Mouse (Mus musculus) erythroblast, embryonic 14.5 days (primary cell): ENCODE data around the gene Spr. TPM values are rescaled to one million over a fixed set of nuclear protein-coding genes. Genes with fewer than 3 reads are reported as not detected.
"Not testable (repeated sequence)": the region's sequence is repeated elsewhere in the genome, so short reads cannot be mapped to it uniquely, and the experiment has no call there.

Experiments
- H3K27me3 ChIP-seq: 2 replicates; pipeline ENCODE4 v1.6.1; 2012; ENCODE audit warnings: inconsistent platforms; ENCODE audit not compliant: control insufficient read depth
- H3K36me3 ChIP-seq: 2 replicates; pipeline ENCODE4 v1.6.1; 2012; ENCODE audit warnings: mild to moderate bottlenecking, inconsistent platforms; ENCODE audit not compliant: control insufficient read depth
- H3K4me1 ChIP-seq: 2 replicates; pipeline ENCODE4 v1.6.1; 2012; ENCODE audit warnings: inconsistent platforms; ENCODE audit not compliant: control insufficient read depth
- H3K4me3 ChIP-seq: replicated peaks from 2 replicates; pipeline ENCODE3; 2012; ENCODE audit warnings: moderate library complexity, mild to moderate bottlenecking, inconsistent platforms
- H3K9me3 ChIP-seq: 2 replicates; pipeline ENCODE4 v1.6.1; 2012; ENCODE audit warnings: low read length, inconsistent platforms, mixed read lengths; ENCODE audit not compliant: control insufficient read depth
- GATA1 ChIP-seq: IDR thresholded peaks from 2 replicates; pipeline ENCODE4 v1.6.1; 2012; ENCODE audit warnings: low read length, inconsistent platforms, mixed read lengths
- TAL1 ChIP-seq: IDR thresholded peaks from 3 replicates; pipeline ENCODE4 v1.6.1; 2012; ENCODE audit warnings: low read length, inconsistent platforms, mixed read lengths
- polyA plus RNA-seq: library from polyadenylated mRNA; stranded (reverse); fragments of >175 nt; gene quantifications from 2 replicates; pipeline ENCODE4 v1.2.3, GENCODE M21; 2012

Spr gene
- polyA plus RNA-seq, 1 experiment: 1.1 TPM

DNA sequence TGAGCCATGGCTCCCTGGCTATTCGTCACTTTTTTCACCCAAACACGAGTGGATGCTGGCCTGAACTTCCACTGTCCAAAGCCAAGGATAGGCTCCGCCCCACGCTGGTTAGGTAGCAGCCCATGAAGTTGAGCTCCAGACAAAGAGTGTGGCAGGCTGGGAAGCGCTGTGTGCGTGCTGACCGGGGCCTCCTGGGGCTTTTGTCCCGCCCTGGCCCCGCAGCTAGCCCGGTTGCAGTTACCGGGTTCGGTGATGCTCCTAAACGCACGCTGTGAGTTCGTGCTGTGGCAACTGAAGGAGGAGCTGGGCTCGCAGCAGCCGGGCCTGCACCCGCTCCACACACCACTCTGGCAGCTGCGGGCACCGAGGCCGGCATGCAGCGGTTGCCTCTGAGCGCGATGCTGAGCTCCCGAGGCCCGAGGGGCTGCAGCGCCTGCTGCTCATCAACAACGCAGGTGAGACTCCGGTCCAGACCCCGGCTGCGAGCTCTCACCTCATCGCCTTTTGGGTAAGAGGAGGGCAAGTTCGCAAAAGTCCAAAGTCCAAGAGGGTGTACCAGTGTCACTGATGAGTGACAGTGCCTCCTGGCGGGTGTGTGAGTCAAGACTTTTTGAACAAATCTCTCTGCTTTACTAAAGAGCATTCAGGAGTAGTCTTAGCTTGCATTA, 17.4 kb upstream of the Spr start:
- Histone ChIP-seq H3K4me1 (peaks cover 8% of the 10 kb centered on the region), H3K4me3 (peak overlapping the region; percentile 32), H3K9me3 (no peaks in the 10 kb centered on the region), H3K36me3 (no peaks in the 10 kb centered on the region), H3K27me3 (peaks cover 13% of the 10 kb centered on the region)
- TF ChIP-seq GATA1 (no peak), TAL1 (no peak)

DNA sequence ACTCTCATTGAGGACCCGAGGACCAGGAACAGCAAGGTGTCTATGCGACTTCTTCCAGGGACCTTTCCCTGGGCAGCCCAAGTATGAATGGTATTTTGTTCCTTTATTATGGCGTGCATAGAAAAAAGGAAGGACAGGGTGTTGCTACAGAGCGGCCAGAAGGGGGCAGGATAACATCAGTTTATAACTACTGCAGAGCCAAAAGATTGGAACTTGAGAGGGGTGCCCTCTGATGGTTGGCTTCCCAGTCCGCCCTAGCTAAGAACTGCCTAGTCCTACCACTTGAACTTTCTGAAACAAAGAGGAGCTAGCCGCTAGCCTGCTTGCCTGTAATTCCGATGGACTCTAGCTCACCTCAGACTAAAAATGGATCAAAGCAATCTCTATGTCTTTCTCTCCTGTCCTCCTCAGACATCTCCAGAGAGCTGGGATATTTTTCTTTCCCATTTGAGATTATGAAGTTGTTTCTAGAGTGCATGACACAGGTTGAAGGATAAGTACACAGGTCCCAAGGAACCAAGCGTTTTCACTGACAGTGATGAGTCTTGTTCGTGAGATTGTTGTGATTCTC, 16.5 kb upstream of the Spr start:
- Histone ChIP-seq H3K27me3 (peaks cover 13% of the 10 kb centered on the region), H3K9me3 (no peaks in the 10 kb centered on the region), H3K36me3 (no peaks in the 10 kb centered on the region), H3K4me3 (no peak overlapping the region), H3K4me1 (peaks cover 8% of the 10 kb centered on the region)
- TF ChIP-seq TAL1: no peak
- no peak for TF ChIP-seq GATA1

DNA sequence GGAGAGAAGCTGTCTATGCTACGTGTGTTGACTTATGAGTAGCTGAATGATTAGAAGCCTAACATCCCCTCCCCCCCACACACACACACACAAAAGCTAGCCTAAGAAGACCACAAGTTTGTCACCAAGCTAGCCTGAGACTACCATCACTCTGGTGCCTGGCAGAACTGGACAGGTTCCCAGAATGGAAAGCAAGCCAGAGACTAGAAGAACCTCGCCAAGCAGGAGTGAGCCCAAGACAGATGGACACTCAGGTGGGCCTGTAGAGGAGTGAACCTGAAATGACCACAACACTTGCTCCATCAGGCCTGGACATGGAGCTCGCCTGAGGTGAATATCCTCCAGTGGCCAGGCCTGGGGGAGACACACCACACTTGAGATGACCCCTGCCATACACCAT, 12.8 kb upstream of the Spr start:
- no peak for TF ChIP-seq GATA1
- TF ChIP-seq TAL1: no peak
- H3K4me3 ChIP-seq: no peak overlapping the region
- no peaks in the 10 kb centered on the region for H3K9me3 ChIP-seq

DNA sequence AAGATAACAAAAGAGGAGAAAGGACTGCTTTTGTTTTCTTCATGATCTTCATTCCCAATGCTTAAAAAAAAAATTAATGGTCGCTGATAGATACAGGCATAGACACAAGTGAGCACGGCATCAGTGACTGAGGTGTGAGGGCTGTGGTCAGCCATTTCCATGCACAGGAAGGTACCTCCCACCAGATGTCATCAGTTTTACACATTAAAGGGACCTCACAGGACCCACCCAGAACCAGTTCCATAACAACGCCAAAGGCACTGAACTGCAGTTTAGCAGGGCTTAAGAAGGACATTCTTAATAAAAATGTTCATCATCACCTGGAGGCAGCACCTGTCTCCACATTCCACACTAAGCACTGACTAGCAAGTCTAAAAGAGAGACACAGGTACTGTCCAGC, 10.1 kb upstream of the Spr start:
- TF ChIP-seq GATA1 (no peak), TAL1 (no peak)
- H3K4me3 ChIP-seq: no peak overlapping the region
- no peaks in the 10 kb centered on the region for H3K4me1 ChIP-seq
- H3K27me3 ChIP-seq: peaks cover 3% of the 10 kb centered on the region
- no peaks in the 10 kb centered on the region for H3K36me3 ChIP-seq
- H3K9me3 ChIP-seq: no peaks in the 10 kb centered on the region

More for the DNA sequence above, 12.8 kb upstream of the Spr start:
- no peaks in the 10 kb centered on the region for H3K36me3 ChIP-seq
- peaks cover 3% of the 10 kb centered on the region; the same call in 1 of the 2 replicates for H3K4me1 ChIP-seq
- peaks cover 12% of the 10 kb centered on the region for H3K27me3 ChIP-seq

DNA sequence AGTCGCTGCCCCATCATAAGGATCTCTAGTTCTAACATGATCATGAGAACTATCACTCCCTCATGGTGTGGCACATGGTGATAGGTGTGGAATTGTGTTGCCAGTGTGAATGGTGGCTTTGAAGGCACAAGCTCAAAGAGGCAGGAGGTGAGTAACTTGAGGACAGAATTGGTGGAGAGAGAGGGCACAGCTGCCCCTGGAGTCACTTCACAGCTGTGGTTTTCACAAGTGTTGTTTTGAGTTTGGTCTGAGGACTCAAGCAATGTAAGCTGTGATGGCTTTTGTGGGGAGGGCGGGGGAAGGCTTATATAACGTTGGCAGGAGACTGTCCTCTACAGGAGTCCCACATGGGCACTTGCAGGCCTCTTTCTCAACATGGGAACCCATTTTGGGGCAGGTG, 6.9 kb upstream of the Spr start:
- no peaks in the 10 kb centered on the region for H3K4me1 ChIP-seq
- TF ChIP-seq GATA1: no peak
- TF ChIP-seq TAL1: no peak
- peaks cover 3% of the 10 kb centered on the region for H3K27me3 ChIP-seq
- H3K36me3 ChIP-seq: no peaks in the 10 kb centered on the region
- H3K4me3 ChIP-seq: no peak overlapping the region
- no peaks in the 10 kb centered on the region for H3K9me3 ChIP-seq

DNA sequence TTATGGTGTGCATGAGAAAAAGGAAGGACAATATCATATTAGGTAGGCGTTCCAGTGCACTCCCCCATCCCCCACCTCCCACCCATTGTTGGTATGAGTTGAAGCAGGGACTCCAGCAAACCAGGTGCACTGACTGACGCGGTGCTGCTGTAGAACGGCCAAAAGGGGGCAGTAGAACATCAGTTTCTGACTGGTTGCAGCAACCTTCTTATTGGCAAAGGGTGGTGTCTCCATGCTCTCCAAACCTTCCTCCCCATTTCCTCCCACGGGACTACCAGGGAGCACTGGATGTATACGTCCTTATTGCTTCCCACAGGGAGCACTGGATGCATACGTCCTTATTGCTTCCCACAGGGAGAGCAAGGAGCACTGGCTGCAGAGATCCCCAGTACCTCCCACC, 3.4 kb upstream of the Spr start:
- H3K27me3 ChIP-seq, H3K9me3 ChIP-seq, H3K4me3 ChIP-seq, H3K36me3 ChIP-seq: not testable (repeated sequence)
- peaks cover 13% of the 10 kb centered on the region for H3K4me1 ChIP-seq

DNA sequence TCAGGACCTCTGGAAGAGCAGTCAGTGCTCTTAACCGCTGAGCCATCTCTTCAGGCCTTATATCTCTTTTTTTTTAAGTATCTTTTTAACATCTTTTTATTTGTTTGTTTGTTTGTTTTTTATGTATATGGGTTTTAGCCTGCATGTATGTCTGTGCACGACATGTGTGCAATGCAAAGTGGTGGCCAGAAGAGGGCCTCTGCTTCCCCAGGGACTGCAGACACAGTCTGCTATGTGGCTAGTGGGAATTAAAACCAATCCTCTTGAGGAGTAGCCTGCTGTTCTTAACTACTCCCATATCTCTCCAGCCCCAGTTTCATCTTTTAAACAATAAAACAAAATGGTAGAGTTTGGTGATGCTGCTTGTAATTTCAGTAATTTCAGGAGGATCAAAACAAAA, 2.0 kb upstream of the Spr start:
- Histone ChIP-seq H3K4me1 (peaks cover 13% of the 10 kb centered on the region), H3K9me3 (no peaks in the 10 kb centered on the region), H3K36me3 (no peaks in the 10 kb centered on the region; the same call in 1 of the 2 replicates), H3K4me3 (no peak overlapping the region), H3K27me3 (no peaks in the 10 kb centered on the region)
- TF ChIP-seq TAL1 (no peak), GATA1 (no peak)

DNA sequence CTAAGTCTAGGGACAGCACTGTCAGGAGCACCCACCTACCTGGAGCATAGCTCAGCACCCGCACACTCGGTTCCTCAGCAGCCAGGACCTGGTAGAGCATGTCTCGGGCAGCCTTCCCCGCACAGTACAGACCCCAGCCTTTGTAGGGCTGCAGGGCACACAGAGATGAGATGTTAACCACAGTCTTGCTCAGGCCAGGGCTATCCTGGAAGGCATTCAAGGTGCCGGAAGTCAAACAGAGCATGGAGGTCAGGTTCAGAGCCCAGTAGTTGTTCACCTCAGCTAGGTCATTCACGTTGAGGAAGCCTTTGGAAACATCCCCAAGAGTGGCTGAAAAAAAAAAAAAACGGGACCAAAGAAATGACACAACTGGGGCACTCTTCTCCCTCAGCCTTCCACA, 782 bp downstream of the Spr start:
- not testable (repeated sequence) for H3K9me3 ChIP-seq, H3K27me3 ChIP-seq, H3K36me3 ChIP-seq
- Histone ChIP-seq H3K4me3 (peak overlapping the region; percentile 79), H3K4me1 (peaks cover 13% of the 10 kb centered on the region)

DNA sequence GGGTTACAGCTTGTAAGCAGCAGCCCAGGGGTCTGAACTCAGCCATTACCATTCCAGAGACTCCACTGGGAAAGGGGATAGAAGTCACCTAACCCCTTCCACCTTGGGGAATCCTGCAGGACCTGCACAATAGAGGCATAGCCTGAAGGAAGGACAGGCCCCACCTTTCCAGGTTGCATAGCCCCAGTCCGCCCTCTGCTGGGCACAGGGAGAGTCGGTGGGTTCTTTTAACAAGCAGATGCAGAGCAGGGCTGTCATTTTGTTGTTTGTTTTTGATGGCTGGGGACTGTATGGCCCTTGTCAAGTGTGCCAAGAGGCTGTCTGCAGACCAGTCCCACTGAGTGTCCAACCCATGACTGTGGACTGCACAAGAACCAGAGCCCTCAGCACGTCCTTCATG, 4.8 kb downstream of the Spr start:
- H3K27me3 ChIP-seq, H3K36me3 ChIP-seq, H3K4me3 ChIP-seq, H3K9me3 ChIP-seq: not testable (repeated sequence)
- H3K4me1 ChIP-seq: peaks cover 12% of the 10 kb centered on the region

DNA sequence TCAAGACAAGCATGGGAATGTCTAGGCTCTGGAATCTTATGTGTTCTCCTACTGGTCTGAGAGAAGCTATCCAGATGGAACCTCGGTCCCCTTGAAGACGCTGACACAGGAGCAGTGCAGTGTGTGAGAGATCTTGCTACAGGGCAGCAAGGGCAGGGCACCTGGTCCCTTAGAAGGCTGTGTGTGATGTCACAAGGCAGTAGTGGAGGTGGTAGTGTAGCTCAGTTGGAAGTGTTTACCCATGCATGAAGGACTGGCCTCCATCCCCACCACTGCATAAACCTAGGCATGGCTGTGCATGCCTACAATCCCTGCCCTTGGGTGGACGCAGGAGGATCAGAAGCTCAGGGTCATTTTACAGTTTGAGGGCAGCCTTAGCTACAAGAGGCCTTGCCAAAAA, 5.3 kb downstream of the Spr start:
- not testable (repeated sequence) for H3K4me1 ChIP-seq, H3K4me3 ChIP-seq, H3K9me3 ChIP-seq, H3K27me3 ChIP-seq, H3K36me3 ChIP-seq
